Mouse (Mus musculus) adrenal gland, postnatal 4 days (tissue): ENCODE data around the gene Fam189a1. TPM values are rescaled to one million over a fixed set of nuclear protein-coding genes. Genes with fewer than 3 reads are reported as not detected.

ENCODE experiments used
- DNase-seq, 2 experiments: peaks; one replicate each; pipeline ENCODE4 v3.0.0; 2021 to 2022; ENCODE audit warnings: low spot score in 2 of 2, mixed read lengths in 2 of 2
- total RNA-seq, 2 experiments: library from RNA; stranded (reverse); gene quantifications; 2 replicates each; pipeline ENCODE4 v1.2.3; 2021

Fam189a1 gene
- total RNA-seq, 2 experiments from 2014 or later, result 0.84 to 1.2 TPM

DNA sequence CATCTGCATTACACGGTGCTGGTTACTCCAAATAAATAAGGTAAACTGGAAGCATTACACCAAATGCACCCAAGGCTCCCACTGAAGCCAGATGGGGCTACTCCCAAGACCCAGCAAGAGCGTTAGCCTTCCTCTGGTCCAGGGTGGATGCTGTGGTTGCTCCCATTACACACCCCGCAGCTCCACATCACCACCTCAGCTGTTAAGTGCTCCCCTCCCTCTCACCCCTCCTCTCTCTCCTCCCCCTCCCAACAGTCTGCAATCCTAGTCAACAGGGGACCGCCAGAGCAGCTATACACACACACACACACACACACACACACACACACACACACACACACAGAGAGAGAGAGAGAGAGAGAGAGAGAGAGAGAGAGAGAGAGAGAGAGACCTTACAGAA is 109.7 kb downstream of the Fam189a1 start:
- no peak for DNase-seq

DNA sequence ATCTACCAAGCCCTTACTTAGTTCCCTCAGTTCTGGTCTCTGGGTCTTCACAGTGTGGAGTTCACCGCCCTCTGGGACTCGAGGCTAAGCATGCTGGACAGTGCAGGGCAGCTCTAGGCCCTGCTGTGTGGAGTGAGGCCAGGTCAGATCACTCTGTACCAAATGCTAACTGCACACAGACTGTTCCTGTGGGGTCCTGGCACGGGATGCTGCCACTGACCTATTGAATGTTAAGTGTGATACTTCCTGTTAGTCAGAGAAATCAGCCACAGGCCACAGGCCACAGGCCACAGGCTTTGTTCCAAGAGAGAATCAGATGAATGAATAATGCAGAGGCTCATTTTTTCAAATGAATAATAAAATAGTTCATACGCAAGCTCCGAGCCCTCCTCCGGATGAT is 112.1 kb downstream of the Fam189a1 start:
- no peak for DNase-seq

DNA sequence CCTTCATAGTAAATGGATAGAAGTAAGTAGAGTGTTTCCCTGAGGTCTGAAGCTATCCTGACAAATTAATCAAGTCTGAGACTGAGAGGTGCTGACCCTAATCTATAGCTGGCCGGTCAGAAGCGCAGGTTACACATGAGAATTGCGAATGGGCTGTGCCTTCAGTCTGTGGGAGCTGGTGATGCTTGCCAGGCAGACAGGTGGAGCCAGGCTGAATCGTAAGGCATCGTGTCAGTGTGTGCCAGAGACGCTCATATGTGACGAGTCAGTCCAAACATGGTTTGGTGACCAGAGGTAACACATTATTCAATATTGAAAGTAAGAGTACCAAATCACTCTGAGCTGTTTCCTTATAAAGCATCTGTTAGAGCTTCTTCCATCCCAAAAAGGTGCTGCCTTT is 115.3 kb downstream of the Fam189a1 start:
- DNase-seq, result no peak

DNA sequence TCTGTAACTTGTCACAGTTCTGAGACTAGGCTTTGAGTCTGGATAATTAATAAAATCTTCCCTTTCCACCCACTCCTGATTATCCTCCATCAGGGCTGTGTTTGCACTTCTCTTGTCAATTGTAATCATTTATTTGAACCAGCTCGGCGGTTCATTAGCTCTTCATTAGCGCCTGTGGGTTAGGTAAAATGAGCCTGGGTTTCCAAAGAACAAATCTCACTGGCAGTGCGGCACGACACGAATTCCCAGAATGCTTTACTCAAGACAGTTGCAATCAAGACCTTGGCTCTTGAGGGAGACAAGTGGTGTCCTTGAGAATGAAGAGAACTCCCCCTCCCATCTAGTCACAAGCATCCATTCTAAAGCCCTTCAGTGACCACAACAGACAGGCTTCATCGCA is 124.6 kb downstream of the Fam189a1 start:
- DNase-seq, result no peak

DNA sequence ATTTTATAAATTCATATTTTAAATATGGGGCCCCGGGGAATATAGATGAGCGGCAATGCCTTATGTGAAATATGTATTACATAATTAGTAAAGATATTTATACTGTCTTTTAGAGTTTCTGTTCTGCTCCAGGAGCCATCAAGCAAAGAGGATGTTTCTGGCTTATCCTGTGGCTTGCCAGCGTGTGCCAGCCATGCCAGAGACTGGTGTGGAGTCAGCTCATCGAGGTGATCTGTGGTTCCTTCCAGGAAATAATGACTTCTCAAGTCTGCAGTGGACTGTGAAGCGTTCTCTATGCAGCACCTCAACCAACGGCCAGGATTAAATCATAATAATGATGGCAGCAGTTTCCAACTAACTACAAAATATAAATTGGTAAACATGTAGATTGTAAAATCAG is 125.2 kb downstream of the Fam189a1 start:
- no peak for DNase-seq

DNA sequence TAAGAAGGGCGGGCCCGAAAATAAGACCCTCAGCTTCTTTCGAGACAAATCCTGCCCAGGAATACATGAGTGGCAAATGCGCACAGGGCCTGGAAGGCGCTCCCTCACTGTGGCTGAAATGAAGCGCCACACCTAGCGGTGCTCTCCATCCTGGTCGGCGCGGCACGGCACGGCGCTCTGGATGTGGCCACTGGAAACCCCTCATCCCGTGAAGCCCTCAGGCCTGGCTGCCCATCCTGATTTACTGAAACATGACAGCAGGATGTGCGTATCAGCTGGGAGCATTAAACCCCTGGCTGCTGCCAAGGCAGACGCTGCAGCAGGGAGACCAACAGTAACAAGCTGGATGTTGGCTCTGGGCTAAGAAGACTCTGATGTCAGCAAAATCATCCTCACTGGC is 126.4 kb downstream of the Fam189a1 start:
- DNase-seq, result no peak

DNA sequence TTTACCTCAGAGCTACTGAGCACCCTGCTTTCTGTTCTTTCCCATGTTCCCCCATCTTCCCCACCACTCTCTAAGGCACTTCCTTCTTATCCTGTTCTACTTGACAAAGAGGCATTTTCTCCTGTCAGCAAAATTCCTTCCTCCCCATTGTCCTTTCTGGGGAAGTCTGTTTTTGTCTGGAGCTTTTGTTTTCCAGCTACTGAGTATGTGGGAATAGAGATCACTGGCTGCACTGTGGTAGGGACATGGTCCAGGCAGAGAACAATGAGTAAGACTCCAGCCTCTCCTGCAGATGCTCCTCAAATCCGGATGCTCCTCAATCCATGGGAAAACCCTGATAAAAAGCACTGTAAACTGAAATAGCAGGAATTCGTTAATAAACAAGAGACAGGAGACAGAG is 135.1 kb downstream of the Fam189a1 start:
- DNase-seq, result no peak

DNA sequence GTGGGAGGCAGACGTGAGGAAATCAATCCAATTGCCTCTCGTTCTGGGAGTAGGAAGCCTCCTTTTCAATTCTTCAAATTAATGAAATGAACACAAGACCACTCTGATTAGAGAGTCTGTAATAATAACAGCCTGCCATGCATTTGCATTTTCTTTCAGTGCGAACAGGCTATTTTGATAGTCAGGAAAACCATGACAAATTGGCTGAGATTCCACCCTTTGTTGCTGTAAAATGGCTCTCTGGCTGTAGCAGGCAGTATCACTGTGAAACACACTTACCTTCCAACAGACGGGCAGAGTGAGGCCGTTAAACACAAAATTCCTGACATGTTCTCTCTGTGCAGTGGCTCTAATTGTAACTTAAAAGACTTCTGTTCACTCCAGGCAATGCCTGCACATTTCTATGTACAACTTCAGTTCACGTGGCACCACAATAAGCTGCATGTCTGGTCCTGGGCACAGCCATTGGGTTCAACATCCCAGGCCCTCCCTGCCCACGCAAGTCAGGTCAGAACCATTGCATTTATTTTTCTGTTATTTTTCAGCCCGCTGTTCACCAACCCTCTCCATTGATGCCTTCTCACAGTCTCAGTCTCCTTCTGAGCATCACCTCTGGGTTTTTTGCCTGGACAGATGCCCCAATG is 138.2 kb downstream of the Fam189a1 start:
- no peak for DNase-seq

DNA sequence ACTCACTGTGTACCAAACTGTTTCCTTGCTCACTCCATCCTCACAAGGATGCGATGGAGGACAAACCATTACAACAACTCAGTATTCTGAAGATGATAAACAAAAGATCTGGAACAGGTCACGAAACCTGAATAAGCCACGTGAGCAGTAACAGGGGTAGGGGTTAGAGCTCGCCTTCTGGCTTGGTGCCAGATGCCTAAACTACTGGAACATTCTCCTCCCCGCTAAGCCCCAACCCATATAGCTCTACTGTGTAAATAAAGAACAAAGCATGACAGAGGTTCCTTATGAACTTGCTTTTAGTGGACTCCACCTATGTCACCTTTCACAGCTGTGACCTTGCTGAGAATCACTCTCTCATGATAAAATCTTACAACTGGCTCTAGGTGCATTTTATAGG is 139.0 kb downstream of the Fam189a1 start:
- no peak for DNase-seq

DNA sequence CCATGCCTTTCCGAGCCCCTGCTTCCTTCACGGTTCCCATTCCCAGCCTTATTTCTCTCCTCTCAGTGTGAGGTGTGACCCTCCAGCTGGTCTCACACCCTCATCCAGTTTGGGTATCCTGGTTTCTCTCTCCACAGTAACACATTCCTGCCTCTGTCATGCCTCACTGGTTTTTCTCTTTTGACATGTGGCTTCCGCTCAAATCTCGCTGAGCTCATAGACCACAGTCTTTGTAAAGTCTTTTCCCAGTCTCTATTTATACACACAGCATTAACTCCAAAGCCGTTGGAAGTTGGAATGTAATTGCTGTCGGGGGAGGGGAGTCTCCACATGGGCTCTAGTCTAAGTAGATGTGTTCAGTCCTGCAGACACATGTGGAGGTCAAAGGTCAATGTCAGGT is 145.2 kb downstream of the Fam189a1 start:
- DNase-seq, result no peak

DNA sequence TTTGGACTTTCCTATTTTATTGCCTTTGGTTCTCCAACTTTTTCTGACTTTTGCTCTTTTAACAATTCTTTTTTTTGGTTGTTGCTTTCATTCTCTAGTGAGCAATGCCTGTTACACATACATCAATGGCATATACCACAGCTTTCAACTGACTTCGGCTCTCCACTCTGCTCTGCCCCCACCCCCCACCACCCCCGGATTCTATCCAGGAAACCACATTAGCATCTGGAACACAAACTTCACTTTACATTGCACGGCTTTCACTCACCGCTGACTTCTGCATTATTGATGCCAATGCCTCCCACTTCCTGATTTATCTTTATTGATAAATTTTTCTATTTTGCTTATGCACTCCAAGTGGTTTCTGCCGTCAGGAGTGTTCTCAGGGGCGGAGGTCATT is 146.1 kb downstream of the Fam189a1 start:
- no peak for DNase-seq

DNA sequence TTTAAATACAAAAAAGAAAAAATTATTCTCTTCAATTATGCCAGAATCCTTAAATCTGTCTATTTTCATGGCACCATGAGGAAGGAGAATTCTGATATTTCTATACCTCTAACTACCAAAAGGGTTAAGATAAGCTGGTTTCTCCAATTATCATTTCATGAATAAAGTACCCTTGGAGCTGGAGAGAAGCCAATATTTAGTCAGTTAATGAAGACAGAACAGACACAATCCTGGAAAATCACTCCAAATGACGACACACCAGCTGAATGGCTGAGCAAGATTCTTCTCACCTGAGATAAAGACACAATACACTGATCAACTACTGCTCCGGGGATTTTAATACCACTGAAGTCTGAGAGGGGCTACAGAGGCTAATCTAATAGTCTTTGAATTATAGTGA is 150.6 kb downstream of the Fam189a1 start:
- DNase-seq, result no peak

DNA sequence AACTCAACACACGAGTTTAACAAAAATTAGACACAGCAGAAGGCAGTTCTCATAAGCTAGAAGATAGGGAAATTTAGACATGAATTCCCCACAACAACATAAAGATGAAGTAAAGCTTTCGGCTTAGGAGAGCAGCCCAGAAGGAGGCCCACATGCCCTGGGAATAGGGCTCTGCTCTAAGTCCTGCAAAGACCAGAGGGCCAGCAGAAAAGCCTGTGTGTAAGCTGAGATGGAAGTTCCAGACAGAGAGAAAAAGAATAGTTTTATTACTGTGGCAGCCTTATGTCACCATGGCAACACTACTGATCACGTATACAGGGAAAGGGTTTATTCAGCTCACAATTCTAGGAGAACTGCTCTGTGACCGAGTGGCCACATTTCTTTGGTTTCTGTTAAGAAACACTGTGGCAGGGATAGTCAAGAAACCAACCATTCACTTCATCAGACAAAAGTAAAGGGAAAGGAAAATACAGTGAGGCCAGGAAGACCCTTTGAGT is 156.6 kb downstream of the Fam189a1 start:
- DNase-seq, result no peak

DNA sequence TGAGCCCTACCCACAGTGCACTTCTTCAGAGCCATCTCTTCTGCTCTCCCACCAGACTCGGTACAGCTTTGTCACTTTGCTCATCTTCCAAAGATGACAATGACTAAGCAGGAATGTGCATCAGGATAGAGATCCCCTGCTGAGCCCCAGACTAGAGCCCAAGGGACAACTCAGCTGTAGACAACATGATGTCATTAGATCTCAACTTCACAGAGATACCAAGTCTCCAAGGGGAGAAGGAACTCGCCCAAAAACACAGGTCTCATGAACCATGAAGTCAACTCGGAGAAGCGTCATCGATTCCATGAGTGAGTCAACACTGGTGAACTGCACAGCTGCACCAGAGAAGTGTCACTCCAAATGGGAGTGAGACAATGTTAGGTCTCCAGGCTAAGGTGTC is 158.6 kb downstream of the Fam189a1 start:
- no peak for DNase-seq

DNA sequence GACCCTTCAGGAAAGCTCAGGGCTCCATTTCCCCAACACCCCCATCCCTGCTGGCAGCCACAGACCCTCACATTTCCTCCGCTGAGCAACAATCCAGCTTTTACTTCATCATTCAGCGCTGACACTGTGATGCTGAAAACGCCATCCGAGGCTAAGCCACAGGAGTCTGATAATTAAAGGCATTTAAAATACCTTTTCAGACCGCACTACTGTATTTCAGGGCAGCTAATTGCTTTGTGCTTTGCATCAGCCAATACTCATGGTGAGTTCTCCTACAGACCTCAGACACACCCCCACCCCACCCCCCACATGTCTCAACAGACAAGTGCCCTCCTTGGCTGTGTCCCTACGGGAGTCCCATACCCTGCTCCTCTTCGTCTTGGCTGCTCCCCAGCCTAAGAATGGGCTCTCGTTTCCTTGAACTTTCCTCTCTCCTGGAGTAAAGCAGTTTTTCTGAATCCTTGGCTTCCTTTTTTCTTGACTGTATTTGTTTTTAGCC is 160.4 kb downstream of the Fam189a1 start:
- DNase-seq, result no peak

DNA sequence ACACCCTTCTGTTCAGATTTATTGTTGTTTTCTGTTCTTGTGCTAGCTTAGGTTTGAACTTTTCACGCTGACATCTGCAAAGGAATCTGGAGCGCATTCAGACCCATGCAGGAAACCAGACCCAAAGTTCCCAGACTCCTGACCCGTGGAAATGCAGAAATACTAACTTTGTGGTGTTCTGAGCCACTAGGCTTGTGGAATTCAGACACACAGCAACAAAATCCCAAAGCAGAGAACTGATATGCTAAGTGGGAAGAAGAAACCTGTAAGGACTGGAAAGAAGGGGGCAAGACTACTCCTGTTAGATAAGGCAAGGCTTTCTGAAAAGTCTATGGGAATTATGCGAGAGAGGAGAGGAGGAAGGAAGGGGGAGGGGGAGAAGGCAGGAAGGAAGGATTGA is 167.0 kb downstream of the Fam189a1 start:
- no peak for DNase-seq

DNA sequence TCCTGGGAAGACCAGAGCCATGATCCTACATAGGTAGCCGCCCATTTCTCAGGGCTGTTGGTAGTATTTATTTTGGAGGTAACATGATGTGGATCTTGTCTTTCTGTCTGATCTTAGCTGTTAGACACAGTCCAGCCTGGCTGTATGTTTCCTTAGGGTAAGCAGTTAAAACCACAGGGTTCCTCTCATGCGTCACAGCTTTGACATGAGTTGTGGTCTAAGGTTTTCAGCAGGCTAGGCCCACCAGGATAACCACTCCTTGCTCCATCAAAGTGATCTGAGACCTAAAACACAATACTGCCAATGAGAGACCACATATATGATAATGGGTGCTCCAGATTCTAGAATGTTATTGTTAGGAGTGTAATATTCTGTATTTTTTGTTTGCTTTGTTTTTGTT is 168.4 kb downstream of the Fam189a1 start:
- DNase-seq, result no peak

DNA sequence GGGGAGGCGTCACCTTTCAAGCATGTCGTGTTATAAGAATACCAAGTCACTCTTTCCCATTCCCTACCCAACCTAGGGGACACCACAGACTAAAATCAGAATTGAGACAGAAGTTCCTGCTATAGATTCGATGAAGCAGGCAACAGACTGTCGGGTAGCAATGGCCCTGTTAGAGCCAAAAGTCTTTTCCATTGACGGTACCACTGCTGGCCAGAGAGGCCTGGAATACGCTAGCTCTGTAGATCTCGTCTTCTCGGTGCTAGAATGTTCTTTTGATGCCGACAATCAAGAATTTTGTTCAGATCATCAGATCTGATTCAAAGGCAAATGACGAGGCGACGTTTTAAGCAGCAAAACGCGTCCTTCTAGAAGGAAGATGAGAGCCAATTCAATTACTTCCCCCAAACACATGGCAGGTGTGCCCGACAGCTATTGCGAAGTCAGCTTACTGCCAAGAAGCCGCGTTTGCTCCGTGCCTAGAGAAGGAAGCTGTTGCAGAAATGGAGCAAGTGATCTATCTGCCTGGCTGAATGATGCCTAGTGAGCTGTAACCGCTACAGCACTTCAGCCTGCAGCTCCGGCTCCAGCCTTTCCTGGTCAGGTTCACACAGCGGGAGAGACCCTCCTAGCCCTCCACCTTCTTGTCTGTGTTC is 171.8 kb downstream of the Fam189a1 start:
- DNase-seq, result no peak

DNA sequence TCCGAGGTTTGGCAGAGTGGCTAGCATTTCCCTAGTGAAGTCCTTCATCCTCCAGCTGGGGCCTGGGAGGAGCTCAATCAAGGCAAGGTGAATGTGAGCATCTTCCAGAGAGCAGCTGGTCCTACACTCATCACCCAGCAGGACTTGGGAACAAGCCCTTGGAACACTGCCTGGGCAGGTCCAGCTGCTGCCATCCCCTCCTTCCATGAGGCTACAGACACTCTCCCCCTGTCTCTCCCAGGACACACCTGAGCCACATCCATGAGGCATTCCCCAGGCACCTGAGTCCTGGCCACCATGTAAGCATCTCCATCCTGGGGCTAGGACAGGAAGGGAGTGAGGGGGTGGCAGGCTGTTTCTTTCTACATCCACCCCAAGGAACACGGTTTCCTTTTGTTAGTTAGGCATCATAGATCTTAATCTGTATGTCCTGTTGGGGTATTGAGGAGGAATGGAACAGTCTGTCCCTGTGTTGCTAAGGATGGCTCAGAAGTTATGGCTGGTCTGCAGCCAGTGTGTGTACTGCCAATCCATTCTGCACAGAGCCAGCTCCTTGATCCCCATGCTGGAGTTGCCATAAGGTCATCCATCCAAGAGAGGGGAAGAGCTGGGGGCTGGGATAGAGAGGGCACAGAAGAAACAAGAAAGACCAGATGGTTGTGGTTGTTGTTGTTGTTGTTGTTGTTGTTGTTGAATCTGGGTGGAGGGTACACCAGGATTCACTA is 174.7 kb downstream of the Fam189a1 start:
- DNase-seq, result no peak

DNA sequence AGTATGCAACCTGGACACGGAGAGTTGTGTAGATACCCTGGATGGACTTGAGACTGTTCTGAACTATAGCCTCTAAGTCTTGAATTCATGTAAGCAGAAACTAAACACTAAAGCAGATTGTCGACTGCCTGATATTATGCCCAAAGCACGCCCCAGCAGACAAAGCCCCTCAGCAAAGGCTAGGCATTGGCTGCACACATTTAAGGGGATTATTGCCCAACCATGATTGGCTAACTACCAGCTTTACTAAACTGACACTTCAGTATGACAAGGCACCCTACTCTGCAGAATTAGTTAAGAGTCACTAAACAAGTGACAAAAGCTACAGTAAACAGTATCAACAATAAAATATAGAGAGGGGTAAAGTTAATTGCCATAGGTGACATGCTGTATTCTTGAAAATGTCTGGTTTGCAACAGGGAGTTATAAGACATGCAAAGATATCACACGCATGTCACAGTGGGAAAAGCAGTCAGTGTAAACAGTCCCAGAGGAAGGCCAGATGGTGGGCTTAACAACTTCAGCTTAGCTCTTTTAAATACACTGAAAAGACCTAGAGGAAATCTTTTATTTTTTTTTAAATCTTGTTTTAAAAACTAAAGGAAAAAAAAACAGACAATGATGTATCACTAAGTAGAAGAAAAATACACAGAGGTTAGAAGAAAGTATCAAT is 182.6 kb downstream of the Fam189a1 start:
- no peak for DNase-seq

DNA sequence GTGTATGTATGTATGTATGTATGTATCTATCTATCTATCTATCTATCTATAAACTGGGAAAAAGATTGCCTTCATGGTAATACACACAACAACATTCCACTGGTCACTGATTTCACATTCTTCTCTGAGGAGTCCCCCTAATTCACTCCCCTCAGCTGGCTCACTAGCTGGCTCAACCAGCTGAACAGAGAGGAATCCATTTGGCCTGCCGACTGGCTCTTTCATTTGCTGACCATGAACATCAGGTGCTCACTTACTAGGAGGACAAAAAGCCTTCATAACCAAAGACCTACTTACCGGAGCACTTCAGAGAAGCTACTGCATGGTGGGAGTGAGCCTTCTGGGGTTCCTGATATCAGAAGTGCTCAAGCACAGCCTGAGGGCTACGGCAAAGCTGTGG is 194.2 kb downstream of the Fam189a1 start:
- no peak for DNase-seq

DNA sequence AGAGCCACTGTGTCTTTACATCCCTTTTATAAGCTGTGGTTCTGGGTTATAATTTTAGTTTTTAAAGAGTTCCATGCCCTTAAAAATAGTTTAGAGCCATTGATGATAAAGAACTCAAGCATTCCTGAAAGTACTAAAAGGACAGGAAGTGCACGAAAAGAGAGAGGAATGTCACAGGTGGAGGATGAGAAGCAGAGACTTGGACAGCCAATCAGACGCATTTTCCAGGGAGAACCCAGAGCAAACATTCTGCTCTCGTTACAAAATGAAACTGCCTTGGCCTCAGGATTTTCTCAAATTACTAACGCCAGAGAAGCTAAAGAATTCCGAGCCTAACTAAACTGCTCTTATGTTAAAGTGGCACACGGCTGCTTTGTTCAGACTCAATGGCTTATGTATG is 197.3 kb downstream of the Fam189a1 start:
- DNase-seq, result no peak
